Mouse (Mus musculus) MN1 (cell line): Measurements from ENCODE around the gene Trim2.

Experiments used
- DNase-seq: peaks from one replicate; pipeline ENCODE4 v3.0.0-alpha.2; 2016; ENCODE audit warnings: low spot score

The Trim2 gene

GRCm38 (mm10) chr3:84135387-84135786 is 171.3 kb downstream of the Trim2 start:
- DNase-seq: no peak

- DNase-seq: no peak
Measured at GRCm38 (mm10) chr3:84131369-84131768, 175.3 kb downstream of the Trim2 start.

DNA sequence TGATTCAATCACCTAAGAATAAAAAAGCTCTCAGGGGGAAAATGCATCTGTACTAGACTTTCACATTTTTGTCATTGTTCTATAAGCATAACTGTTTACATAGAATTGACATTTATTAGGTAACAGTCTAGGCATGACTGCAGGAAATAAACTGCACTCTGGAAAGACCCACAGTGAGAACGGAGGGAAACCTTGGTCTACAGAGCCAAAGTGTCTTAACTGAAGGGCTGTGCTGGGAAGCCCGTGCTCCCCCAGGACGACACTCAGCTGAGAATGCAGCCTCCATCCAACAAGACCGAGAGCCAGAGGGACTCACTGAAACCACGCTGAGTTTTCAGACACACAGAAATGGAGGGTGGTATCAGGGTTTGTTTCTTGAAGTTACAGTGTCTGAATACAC is 175.9 kb downstream of the Trim2 start:
- no peak for DNase-seq

GRCm38 (mm10) chr3:84128871-84129870 is 177.5 kb downstream of the Trim2 start:
- DNase-seq: no peak

DNA sequence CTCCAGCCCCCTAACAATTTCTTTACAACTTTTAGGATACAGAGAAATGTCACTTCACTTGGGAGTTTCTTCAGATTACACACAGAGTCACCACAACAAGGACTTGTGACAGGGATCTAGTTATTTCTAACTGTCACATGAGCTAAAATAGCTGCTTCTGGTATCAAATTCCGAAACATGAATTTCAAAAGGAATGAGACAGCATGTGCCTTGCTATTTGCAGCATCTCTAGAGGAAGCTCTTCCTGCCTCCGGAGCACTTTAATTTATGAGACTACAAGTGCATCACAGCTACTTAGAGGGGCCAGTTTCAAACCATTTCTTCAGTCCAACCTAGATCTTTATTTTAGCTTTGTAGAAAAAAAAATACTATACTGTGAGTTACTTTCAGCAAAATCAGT is 179.2 kb downstream of the Trim2 start:
- no peak for DNase-seq

- no peak for DNase-seq
Measured at GRCm38 (mm10) chr3:84126721-84127120, 180.0 kb downstream of the Trim2 start.

GRCm38 (mm10) chr3:84125704-84126289 is 180.9 kb downstream of the Trim2 start:
- no peak for DNase-seq

DNA sequence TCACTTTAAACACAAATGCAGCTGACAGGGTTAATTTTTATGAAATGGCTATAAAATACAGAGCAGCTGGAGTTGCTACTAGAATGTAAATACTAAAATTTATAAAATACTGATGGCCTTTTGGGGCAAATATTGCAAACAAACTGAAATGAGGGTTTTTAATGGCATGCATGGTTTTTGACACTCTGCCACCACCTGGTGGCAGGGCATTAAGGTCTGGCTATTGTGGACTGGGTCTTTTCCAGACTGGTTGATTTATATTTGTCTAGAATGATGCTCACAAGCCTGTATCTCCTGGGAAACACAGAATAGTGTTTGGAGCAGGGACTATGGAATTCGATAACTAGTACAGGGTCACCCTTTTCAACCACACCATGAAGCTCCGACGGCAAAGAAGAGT is 183.2 kb downstream of the Trim2 start:
- peak; percentile 23 for DNase-seq

DNA sequence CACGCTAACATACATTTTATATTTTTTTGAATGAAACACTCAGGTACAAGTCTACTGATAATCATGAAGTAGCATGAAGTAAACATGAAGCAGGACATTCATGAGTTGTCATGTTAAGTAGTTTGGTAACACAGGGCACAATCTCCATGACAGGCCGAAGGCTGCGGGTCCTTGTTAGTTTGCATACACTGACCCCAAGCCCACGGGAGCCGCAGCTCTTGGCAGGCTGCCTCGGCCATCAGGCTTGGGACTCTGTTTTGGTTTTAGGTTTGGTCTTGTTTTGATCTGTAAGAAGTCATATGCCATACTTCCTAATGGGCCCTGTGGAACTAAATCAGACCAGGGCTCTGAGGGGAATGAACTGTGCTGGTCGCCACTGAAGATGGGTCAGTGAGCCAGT is 188.0 kb downstream of the Trim2 start:
- DNase-seq: no peak

GRCm38 (mm10) chr3:84118178-84118577 is 188.5 kb downstream of the Trim2 start:
- no peak for DNase-seq
